Mouse (Mus musculus): ENCODE data around the gene Ip6k3.

The Ip6k3 gene

GRCm38 (mm10) chr17:27167545-27167944 is at the start of gene Ip6k3:
Ip6k3 (minus strand) TSS chr17:27167795.
- no peak for DNase-seq (ENCODE audit: extremely low spot score, low read depth, low spot score)

DNA sequence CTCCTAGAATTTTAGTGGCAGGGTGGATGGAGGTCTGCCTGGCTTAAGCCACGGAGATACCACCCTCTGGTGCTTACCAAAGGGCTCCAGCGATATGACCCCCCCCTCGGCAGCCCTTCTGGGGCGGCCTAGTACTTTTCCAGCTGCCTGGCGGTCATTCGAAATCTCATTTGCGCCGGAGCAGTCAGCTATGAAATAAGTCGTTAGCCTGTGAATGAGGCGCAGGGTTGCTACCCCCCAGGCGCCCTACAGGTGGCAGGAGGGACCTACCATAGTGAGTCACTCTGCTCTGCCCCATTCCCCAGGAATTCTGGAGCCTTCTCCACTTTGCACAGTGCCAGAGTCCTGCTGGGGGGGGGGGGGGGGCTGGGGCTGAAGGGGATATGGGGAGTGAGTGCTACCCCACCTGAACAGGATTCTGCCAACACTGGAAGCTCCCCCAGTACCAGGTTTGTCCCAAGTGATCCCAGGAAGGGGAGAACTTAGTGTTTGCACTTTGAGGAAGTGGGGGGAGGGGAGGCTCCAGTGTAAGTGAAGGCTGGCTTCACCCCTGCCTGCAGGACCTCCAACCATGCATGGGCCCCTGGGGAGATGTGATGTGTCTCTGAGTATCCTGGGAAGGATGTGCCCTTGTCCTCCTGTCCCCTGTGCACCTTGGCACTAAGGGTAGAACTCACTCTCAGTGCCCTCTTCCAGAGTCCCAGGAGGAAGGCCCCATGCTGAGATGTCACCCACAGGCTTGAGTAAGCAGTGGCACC is 45.4 kb upstream of the Ip6k3 start:
- DNase-seq (ENCODE audit: extremely low spot score, low read depth, low spot score): no peak

- no peak for DNase-seq (ENCODE audit: extremely low spot score, low read depth, low spot score)
These were observed 44.4 kb upstream of the Ip6k3 start for GRCm38 (mm10) chr17:27212006-27212405.

- no peak for DNase-seq (ENCODE audit: extremely low spot score, low read depth, low spot score)
These were observed 39.6 kb upstream of the Ip6k3 start for GRCm38 (mm10) chr17:27207113-27207707.

DNA sequence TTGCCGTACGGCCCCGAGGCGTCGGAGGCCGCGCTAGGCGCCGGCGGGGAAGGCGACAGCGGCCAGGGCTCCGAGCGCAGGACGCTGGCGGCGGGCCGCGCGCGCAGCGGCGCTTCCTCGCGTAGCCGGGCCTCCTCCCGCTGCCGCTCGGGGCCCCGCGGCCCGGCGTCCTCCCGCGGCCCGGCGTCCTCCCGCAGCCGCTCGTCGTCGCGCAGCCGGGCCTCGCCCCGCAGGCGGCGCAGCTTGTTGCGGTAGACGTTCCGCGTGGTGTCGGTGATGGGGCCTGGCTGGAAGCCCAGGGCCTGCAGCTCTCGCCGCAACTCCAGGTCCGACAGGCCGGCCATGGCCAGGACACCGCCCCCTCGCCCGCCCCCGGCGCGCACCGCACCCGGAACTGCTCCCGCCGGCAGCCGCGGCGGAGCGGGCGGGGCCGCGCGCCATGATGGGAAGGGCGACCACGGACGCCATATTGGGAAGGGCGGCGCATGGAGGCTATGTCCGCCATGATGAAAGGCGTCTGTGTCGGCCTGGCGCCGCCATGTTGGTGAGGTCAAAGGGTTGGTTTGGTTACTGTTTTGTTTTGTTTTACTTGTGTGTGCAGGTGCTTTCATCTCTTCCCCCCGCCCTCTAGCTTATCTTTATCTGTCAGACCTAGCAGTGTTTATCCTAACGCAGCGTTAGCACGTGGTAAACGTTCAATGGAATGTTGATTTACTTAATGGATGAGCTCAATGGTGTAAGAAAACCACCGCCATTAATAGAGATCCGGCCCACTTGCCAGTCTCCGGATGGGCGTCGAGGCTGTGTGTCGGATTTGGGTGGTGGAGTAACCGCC is 36.7 kb upstream of the Ip6k3 start, which contains the start of gene Lemd2:
Gene Lemd2 (minus strand): TSS at position 395 of the 835 bp plus-strand sequence.
- DNase-seq (ENCODE audit: extremely low spot score, low read depth, low spot score): no peak

- DNase-seq (ENCODE audit: extremely low spot score, low read depth, low spot score): no peak
These were observed 35.9 kb upstream of the Ip6k3 start for GRCm38 (mm10) chr17:27203358-27204074.

DNA sequence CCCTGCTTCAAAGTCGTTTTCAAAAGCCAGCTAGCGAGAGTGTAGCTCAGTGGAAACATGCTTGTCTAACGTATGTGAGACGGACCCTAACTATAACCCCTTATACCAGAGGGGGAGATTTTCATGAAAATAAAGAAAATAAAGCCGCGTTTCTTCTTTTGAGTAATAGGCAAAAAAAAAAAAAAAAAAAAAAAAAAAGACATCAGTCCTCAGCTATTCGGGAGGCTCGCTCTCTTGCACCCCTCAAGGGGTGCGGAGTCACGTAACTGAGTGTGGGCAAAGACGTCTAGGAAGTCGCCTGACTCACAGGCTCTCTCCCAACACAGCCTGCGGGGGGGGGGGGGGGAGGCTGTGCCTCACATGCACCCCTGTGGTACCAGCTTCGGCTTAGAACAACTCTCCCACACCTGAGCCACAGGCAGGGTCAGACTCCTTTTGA is 35.3 kb upstream of the Ip6k3 start:
- no peak for DNase-seq (ENCODE audit: extremely low spot score, low read depth, low spot score)

DNA sequence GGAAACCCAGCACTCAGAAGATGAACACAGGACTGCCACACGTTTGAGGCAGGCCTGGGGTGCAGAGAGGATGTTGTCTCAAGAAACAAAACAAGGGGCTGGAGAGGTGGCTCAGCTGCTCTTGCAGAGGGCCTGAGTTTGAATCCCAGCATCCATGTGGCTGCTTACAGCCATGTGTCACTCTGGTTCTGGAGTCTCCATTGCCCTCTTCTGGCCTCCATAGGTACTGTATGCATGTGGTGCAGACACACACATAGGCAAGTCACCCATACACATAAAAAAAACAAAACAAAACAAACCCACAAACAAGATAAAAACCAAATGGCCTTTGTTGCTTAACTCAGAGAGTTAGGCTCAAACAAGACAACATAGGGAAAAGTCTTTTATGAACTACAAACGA is 34.4 kb upstream of the Ip6k3 start:
- DNase-seq (ENCODE audit: extremely low spot score, low read depth, low spot score): no peak

- no peak for DNase-seq (ENCODE audit: extremely low spot score, low read depth, low spot score)
These were observed 33.2 kb upstream of the Ip6k3 start for GRCm38 (mm10) chr17:27200801-27201200.

- DNase-seq (ENCODE audit: extremely low spot score, low read depth, low spot score): no peak
These were observed 32.3 kb upstream of the Ip6k3 start for GRCm38 (mm10) chr17:27199864-27200263.

DNA sequence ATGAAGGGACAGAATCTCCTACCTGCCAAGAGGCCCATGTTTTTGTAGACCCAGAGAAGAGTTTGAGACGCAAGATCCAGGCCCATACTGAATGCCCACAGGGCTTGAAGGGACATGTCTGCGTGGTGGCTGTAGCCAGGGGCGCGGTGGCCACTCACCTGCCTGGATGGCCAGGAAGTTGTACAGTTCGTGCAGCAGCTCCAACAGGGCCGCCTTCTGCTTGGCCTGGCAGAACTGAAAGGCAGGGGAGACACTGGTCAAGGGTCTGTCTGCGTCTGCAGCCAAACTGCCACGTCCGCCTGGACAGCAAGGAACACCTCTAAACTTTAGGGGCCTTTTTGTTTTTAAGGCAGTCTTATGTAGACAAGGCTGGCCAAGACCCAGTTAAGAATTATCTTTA is 31.6 kb upstream of the Ip6k3 start:
- no peak for DNase-seq (ENCODE audit: extremely low spot score, low read depth, low spot score)

GRCm38 (mm10) chr17:27196206-27196605 is 28.6 kb upstream of the Ip6k3 start:
- no peak for DNase-seq (ENCODE audit: extremely low spot score, low read depth, low spot score)

DNA sequence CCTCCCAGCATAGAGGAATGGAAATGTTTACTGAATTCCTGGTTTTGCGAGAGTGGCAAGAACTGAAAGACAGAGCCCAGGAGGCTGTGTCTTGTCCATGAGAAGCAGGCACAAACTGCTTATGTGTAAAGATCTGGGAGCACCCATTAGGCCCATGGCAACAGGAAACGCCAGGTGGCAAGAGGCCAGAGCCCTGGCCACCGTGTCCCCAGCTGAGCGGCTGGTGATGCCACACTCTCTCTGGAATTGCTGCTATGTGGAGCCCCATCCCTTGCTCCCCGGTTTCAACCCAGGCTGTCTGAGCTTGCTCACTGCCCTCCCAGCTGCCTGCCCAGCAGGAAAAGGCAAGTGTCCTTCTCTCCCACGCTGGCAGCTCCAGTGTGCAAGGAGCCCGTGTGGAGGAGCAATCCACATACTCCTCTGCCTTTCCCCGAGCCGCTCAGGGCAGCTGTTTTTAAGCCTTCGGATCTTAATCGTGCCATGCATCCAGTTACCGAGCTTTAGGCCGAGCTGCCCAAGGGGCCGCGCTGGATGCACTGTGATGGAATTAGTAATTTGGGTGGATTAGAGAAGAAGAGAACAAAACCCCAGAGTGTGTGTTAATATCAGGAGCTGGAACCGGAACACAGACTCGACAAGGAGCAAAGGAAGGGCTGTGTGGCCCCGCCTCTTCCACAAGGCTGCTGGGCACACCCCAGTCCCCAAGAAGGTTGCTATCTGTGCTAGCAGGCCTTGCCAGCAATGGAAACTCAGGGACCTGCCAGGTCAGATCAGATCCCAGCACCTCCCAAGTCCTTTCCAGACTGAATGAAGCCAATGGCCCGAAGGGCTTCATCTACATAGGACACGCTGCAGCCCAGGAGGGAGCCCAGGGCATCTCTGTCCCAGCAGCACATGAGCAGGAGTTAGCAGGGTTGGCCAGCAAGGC is 26.9 kb upstream of the Ip6k3 start:
- no peak for DNase-seq (ENCODE audit: extremely low spot score, low read depth, low spot score)

DNA sequence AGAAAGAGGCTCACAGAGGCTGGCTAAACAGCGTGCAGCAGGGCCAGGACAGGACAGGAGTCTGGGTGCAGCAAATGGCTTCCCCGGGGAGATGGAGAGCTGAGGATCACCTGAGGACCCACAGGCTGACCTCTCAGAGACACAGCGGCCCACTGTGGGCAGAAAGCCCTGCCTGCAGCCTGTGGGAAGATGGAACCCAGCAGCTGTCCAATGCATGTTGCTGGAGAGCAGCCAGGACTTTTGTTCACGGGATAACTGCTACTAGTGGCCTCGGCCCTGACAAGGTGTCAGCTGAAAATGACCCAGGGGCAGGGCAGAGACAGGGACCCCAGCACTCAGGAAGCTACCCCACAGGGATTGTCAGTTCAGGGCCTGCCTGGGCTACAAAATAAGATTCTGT is 24.2 kb upstream of the Ip6k3 start:
- no peak for DNase-seq (ENCODE audit: extremely low spot score, low read depth, low spot score)

- no peak for DNase-seq (ENCODE audit: extremely low spot score, low read depth, low spot score)
These were observed 23.6 kb upstream of the Ip6k3 start for GRCm38 (mm10) chr17:27191189-27191588.

DNA sequence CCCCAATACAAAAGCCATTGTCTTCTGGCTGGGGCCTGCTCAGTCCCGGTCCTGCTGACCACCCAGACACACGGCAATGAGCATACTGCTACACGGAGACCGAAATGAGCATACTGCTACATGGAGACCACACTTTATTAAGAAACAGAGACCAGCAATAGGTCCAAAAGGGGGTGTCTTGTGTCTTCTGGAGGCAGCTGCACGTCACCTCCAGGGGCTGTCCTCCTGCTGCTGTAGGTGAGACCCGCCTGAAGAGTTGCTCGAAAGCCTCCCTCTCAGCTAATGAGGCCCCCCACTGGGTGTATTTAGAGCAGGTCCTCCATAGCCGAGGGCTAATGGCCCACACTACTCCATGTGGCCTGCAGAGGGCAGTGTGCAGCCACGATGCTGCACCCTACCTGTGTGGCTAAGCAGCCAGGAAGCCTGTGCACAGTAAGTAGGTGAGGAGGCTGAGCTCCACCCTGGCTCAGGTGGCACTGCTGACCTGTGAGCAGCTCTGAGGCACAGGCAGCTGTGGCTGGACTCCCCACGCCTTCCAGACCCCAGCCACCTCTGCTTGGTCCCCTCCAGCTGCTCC is 22.1 kb upstream of the Ip6k3 start:
- DNase-seq (ENCODE audit: extremely low spot score, low read depth, low spot score): no peak

DNA sequence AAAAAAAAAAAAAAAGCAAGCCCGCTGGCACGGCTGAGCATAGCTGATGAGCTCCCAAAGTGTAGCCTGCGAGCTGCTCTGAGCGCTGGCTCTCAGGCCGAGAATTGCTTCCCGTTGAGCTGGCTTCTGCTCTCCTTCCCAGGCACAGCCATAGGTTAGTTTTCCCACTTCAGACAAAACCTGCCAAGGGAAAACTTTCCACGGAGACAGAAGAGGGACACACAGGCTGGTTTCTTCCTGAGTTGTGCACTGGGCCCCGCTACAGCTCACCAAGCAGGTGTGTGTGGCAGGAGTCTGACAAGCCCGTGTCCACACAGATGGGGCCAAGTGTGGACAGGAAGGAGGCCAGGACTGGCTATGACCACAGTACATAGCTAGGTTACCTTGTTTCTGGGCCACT is 21.3 kb upstream of the Ip6k3 start:
- no peak for DNase-seq (ENCODE audit: extremely low spot score, low read depth, low spot score)

GRCm38 (mm10) chr17:27187059-27187458 is 19.5 kb upstream of the Ip6k3 start:
- DNase-seq (ENCODE audit: extremely low spot score, low read depth, low spot score): no peak

DNA sequence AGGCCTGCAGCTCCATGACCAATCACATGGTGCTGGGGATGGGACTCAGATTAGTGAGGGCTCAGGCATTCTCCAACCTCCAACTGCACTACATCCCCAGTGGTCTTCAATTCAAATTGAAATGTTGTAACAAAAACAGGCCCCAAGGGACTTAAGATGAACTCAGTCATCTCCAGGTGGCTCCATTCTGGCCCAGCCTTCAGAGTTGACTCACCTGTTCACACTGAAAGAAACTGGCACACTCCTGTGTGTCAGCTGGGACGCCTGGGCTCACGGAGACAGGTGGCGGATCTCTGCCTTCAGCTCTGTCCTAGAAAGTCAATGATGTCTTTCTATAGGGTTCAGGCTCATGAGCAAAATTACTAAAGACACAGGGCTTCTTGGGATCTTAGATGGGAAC is 18.5 kb upstream of the Ip6k3 start:
- DNase-seq (ENCODE audit: extremely low spot score, low read depth, low spot score): no peak
